Mouse (Mus musculus) heart, adult 2 months (tissue): Measurements from ENCODE around the gene Sytl1.

ENCODE experiments used
- CTCF ChIP-seq: fragments of 200-600 bp; IDR thresholded peaks from 2 replicates; pipeline ENCODE4 v1.8.1; 2022; ENCODE audit warnings: antibody characterized with exemption, mild to moderate bottlenecking, moderate library complexity
- EP300 ChIP-seq: fragments of 200-500 bp; IDR thresholded peaks from 2 replicates; pipeline ENCODE4 v1.6.1; 2011; ENCODE audit warnings: low read depth, low read length, control low read depth; ENCODE audit not compliant: insufficient read depth

DNA sequence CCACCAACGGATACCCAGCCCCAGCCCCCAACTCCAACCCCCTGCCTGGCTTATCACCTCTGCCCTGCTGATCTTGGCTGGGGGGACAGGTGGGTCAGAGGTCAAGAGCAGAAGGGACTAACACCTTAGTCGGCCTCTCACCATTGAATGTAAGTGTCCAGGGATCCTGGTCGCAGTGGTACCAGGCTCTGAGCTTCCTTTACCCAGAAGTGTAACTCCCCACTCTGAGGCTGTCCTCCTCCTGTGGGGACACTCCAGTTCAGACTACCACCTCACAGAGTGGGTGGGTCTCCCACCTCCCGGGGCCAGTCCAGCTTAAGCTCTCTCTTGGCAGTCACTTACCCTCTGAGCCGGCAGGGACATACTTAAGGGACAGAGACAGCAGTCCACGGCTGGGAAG is 7.5 kb downstream of the Sytl1 start:
- no peak for TF ChIP-seq EP300
- TF ChIP-seq CTCF = no peak
